Mouse (Mus musculus) midbrain, embryonic 10.5 days (tissue): ENCODE results near the gene Nup85. TPM values are rescaled to one million over a fixed set of nuclear protein-coding genes. Genes with fewer than 3 reads are reported as not detected.

Experiments used
- DNase-seq: peaks from one replicate; pipeline ENCODE4 v3.0.0-alpha.2; 2017; ENCODE audit warnings: low spot score
- H3K27ac ChIP-seq: fragments of 300-500 bp; sonication (generic); replicated peaks from 2 replicates; pipeline ENCODE4 v1.5.1; 2016; ENCODE audit warnings: mild to moderate bottlenecking
- H3K27me3 ChIP-seq: fragments of 300-500 bp; sonication (generic); 2 replicates; pipeline ENCODE4 v1.6.1; 2016; ENCODE audit warnings: low read depth, mild to moderate bottlenecking; ENCODE audit not compliant: poor library complexity, severe bottlenecking
- H3K36me3 ChIP-seq: fragments of 300-500 bp; sonication (generic); 2 replicates; pipeline ENCODE4 v1.6.1; 2016; ENCODE audit warnings: mild to moderate bottlenecking, moderate library complexity
- H3K4me1 ChIP-seq: fragments of 300-500 bp; sonication (generic); 2 replicates; pipeline ENCODE4 v1.6.1; 2016
- H3K4me3 ChIP-seq: fragments of 300-500 bp; sonication (generic); 2 replicates; pipeline ENCODE4 v1.5.1; 2016; ENCODE audit warnings: mild to moderate bottlenecking, moderate library complexity
- H3K9me3 ChIP-seq: fragments of 300-500 bp; sonication (generic); replicated peaks from 2 replicates; pipeline ENCODE4 v1.6.1; 2016; ENCODE audit warnings: mild to moderate bottlenecking
- WGBS: fragments of 180-500 bp; shearing (Covaris S2); methylation state at CpG from one replicate; pipeline ENCODE4 v1.1.7; 2016; 5-methylcytosine and 5-hydroxymethylcytosine counted together
- polyA plus RNA-seq: library from polyadenylated mRNA; unstranded; fragments of >200 nt; fragmentation: Nextera tagmentation; extraction: Ambion mirVana; gene quantifications from 2 replicates; pipeline ENCODE4 v1.2.1, GENCODE M21; 2016

Nup85 gene
- polyA plus RNA-seq, 1 experiment from 2014 or later: 265 TPM

DNA sequence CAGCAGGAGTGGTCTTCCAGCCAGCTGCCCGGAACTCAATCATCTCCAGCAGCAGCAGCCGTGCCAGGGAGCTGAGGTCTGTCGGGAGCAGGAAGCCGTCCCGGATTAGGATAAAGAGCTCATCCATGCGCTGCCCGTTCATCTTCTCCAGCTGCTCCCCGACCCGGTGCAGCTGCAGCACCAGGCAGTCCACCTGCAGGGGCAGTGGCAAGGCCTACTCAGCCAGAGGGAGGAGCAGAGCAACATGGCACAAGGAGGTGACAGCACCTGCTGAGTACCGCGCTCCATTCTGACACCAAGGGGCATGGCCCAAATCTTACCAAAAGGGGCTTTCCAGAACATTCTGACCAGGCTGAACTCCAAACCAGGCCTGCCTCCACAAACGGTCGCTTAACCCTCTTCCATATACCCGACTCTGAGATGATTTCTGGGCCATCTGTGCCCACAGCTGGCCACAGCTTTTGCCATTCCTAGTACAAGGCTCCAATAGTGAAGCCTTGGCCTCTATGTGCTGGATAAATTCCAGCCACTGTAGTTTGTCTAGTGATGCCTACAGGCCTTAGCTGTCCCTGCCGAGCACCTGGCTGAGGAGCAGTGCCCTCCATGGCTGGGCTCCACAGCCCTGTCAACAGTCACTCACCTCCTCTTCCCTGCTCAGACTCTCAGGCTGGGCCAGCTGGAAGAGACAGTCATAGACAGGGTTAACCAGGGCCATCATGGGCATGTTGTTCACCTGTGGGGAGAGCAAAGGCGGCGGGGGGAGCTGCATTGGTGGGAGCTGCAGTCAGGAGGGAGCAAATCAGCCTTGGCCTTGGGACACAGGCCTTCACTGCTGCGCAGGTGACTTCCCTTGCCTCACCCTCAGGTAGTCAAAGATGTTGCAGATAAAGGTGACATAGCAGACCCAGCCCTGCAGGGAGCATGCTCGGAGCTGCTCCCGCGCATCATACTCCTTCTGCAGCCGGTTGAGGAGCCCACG lies 44.5 kb downstream of the Nup85 start:
- peaks cover 41% of the 10 kb centered on the region for H3K4me1 ChIP-seq
- no peak overlapping the region for H3K4me3 ChIP-seq
- peaks cover 5% of the 10 kb centered on the region; the same call in 1 of the 2 replicates for H3K27me3 ChIP-seq
- no peak for DNase-seq
- no peaks in the 10 kb centered on the region for H3K9me3 ChIP-seq
- WGBS: 86% methylated on average over 23 of the region's 23 CpGs
- peaks cover 50% of the 10 kb centered on the region for H3K36me3 ChIP-seq
- H3K27ac ChIP-seq: no peak overlapping the region

DNA sequence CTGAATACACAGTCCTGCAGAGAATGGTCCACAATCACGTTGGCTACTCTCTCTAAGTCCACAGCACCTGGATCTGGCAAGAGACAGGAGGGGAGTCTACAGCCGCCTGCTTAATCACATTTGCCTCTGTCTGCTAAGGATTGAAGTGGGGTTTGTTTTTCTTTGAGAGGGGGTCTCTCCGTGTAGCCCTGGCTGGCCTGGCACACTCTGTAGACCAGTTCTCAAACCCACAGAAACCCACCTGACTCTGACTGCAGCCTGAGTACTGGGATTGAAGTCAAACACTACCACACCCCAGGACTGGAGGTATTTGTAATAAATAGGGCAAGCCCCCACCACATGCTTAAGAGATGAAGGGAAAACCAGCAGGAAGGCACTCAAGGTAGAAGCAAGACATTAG lies 45.3 kb downstream of the Nup85 start:
- DNase-seq: no peak
- H3K36me3 ChIP-seq: peaks cover 55% of the 10 kb centered on the region
- peaks cover 46% of the 10 kb centered on the region for H3K4me1 ChIP-seq
- H3K4me3 ChIP-seq: no peak overlapping the region
- no peak overlapping the region for H3K27ac ChIP-seq
- H3K27me3 ChIP-seq: peaks cover 14% of the 10 kb centered on the region
- WGBS: 71% methylated on average over 3 of the region's 3 CpGs
- H3K9me3 ChIP-seq: no peaks in the 10 kb centered on the region

DNA sequence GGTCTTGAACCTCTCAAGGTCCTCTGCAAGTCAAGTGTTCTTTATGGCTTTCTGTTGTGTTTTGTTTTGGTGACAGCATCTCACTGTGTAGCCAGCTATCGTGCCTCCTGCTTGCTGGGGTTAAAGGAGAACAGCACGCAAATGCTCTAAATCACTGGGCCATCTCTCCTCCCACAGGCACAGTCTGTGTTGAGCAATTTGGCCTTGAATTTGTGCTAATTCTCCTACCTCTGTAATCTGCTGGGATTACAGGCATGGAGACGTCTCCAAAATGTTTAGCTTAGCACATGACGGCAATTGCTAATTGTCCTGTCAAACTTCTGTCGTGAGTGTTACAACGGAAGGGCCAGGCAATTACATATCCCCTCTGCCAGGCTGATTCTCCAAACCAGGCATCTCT lies 46.9 kb downstream of the Nup85 start:
- 86% methylated on average over 6 of the region's 6 CpGs for WGBS
- Histone ChIP-seq H3K9me3 (no peaks in the 10 kb centered on the region), H3K4me3 (no peak overlapping the region), H3K4me1 (peaks cover 43% of the 10 kb centered on the region), H3K27ac (no peak overlapping the region), H3K27me3 (peaks cover 16% of the 10 kb centered on the region), H3K36me3 (peaks cover 57% of the 10 kb centered on the region)
- no peak for DNase-seq

DNA sequence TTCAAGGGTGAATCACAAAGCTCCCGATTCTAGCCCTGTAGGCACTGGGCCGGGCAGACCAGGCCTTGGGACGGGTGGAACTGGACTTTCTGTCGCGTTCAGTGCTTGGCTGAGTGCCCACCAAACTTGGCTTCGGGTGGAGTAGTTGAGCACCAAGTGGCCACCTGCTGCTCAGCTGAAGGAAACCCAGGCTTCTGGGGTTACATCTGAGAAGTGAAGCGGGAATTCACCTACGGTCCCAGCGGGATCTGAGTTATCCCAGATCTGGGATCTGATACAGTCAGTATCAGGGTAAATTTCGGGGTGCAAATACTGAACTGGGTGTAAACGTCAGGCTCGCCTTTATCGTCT lies 47.8 kb downstream of the Nup85 start:
- Histone ChIP-seq H3K4me1 (peaks cover 43% of the 10 kb centered on the region), H3K27me3 (peaks cover 16% of the 10 kb centered on the region), H3K9me3 (no peaks in the 10 kb centered on the region), H3K27ac (peak overlapping the region; percentile 88), H3K4me3 (peak overlapping the region; percentile 72), H3K36me3 (peaks cover 51% of the 10 kb centered on the region)
- WGBS: 3% methylated on average over 13 of the region's 13 CpGs
- DNase-seq: no peak

DNA sequence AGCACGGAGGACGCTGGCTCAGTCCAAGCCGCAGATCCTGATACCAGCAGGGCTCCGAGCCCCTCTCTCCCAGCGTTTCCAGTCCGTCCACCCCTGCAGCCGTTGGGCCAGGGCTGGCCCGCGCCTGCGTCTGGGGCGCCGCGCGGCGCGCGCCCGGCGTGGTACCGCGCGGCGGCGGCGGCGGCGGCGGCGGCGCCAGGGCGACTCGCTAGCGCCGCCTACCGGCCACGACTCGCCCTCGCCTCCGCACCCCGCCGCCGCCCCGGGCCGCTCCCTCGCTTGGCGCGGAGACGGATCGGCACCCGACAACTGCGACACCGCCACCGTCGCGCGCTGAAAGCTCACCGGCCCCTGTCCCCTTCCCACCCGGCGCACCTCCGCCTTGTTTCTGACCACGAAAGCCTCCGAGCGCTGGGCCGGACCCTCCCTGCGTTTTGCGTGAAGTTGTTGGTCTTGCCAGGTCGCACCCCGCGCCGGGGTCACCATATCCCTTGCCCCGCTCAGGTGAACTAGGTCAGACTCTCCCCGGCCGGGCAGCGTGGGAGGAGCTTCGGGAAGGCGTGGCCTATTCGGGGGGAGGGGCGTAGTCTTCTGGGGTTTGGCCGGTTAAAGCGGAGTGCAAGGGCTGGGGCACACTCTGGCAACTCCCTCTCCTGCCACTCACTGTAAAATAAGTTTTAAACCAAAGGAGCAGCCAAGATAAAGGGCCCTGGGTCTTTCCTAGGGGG lies 48.3 kb downstream of the Nup85 start, which contains the start of gene Mif4gd:
TSS of gene Mif4gd (minus strand) at position 560 of the 728 bp plus-strand sequence.
- Histone ChIP-seq H3K27ac (peak within 1 kb of the TSS; percentile 88), H3K36me3 (peaks cover 51% of the 10 kb centered on the region), H3K4me3 (peak within 1 kb of the TSS; percentile 72), H3K27me3 (peaks cover 16% of the 10 kb centered on the region), H3K4me1 (peaks cover 43% of the 10 kb centered on the region), H3K9me3 (no peaks in the 10 kb centered on the region)
- under 1% methylated on average over 72 of the region's 80 CpGs for WGBS
- DNase-seq: peak; percentile 86

DNA sequence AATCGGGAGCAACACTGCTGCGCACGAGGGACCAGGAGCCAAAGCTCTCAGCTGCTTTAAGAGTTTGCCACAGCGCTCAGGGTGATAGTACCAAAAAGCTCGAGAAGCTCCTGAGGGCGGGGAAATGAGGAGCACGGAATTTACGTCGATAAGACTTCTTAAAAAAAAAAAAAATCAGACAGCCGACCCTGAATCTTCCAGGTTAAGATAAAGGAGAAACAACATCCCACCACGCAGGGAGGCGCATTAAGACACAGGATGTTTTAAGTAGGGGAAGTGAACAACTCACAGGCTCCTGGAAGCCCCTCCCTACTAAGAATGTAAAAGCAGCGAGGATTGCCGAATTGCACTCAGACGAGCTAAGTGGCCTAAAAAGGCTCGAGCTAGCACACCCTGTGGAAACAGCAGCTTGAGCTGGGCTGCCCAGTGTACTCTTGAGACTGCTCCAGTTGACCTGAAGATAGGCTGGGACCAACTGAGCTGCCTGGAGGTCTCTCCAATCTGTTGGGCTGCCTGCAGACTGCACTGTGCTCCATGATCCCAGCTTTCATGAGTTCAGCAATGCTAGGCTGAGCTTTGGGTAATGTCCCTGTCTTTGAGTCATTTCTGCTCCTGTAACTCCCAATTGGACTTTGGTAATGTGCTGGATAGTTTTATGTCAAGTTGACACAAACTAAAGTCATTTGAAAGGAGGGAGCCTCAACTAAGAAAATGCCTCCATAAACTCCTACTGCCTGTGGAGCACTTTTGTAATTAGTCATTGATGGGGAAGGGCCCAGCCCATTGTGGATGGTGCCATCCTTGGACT lies 49.1 kb downstream of the Nup85 start:
- H3K27ac ChIP-seq: peak overlapping the region; percentile 88
- H3K27me3 ChIP-seq: peaks cover 16% of the 10 kb centered on the region
- DNase-seq: no peak
- WGBS: under 1% methylated on average over 16 of the region's 16 CpGs
- peaks cover 43% of the 10 kb centered on the region for H3K4me1 ChIP-seq
- no peaks in the 10 kb centered on the region for H3K9me3 ChIP-seq
- H3K4me3 ChIP-seq: peak overlapping the region; percentile 72
- H3K36me3 ChIP-seq: peaks cover 45% of the 10 kb centered on the region

DNA sequence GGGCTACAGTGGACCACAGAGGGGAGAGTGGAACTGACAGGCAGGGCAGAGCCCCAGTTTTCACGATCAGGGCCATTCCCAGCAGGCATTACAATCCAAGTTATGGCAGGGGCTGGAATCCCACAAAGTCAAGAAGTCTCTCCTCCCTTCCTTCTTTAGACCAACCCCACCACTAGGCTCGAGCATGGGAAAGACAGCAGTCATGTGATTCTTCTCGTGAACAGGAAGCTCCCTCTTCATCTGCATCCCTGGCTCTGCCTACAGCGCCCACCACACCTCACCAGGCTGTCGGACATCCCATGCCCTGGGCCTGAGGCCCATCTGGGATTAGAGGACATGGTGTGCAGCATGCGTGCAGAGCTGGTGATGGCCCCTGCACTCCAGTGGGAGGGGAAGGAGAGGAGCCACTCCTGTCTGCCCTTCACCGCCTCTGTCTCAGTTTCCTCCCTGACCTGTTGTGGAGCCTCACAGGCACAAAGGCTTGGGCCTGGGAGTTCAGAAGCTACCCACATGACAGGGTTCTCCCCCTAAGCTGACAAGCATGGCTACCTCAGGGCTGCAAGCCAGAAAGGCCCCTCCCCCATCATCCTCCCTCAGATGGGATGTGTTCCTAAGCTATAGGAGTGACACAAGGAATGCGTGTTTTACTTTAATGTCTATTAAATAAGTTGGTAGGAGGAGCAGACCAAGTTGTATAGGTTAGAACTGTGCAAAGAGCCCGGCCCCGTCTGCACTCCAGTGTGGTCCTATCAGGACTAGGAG lies 50.3 kb downstream of the Nup85 start:
- WGBS: 87% methylated on average over 10 of the region's 10 CpGs
- Histone ChIP-seq H3K27ac (no peak overlapping the region; the same call in 1 of the 2 replicates), H3K9me3 (no peaks in the 10 kb centered on the region), H3K4me3 (0 out of 2 replicates have a peak overlapping the region, but pooled peaks have one; percentile 4), H3K27me3 (peaks cover 16% of the 10 kb centered on the region), H3K4me1 (peaks cover 43% of the 10 kb centered on the region), H3K36me3 (peaks cover 41% of the 10 kb centered on the region)
- DNase-seq: no peak

DNA sequence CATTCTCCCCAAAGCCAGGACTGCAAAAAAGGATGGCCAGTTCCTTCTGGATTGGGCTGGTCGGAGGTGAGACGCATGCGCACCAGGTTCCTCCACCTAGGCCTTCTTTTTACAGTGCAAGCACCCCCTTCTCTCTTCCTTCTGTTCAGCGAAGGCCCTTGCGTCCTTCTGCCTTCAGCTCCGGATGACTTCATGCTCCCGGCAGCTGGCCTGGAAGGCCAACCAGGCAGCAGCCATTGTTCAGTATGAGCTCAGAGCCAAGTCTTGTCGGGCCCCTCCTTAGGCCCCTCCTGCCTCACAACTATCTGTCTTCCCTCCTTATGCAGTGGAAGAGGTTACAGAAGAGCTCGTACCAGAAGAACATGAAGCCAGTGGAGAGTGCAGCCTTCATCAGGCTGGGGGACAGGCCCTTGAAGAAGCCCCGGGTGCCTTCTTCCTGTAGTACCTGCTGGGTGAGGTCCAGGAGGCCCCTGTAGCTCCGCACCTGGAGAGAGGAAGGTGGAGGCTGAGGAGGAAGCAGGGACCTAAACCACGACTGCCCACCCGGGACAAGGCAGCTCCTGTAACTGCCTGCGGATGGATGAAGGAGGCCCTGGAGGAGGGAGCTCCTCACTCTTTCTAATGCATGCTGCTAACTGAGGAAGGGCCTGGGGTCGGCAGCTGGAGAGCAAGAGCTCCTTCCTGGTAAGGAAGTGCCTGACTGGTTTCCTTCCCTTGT lies 51.0 kb downstream of the Nup85 start:
- H3K27ac ChIP-seq: 0 out of 2 replicates have a peak overlapping the region, but pooled peaks have one; percentile 4
- 86% methylated on average over 15 of the region's 15 CpGs for WGBS

DNA sequence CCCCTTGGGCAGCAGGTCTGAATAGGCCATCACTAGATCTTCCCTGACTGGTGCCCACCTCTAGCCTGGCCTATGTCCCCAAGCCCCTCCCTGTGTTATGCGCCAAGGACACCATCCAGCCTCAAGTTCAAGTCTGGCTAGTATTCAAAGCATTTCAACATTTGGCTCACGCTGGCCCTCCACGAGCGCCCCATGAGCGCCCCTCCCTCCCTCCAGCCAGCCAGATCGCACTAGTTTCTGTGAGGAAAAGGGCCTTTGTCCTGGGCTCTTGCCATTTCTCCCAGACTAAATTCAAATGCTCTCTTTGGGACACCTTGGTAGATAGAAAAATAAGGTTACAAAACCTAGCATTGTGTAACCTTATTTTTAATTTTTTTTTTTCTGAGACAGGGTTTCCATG lies 51.6 kb downstream of the Nup85 start:
- Histone ChIP-seq H3K4me3 (no peak overlapping the region), H3K27me3 (peaks cover 16% of the 10 kb centered on the region), H3K36me3 (peaks cover 49% of the 10 kb centered on the region), H3K27ac (no peak overlapping the region), H3K9me3 (no peaks in the 10 kb centered on the region), H3K4me1 (peaks cover 43% of the 10 kb centered on the region)
- no peak for DNase-seq
- 89% methylated on average over 6 of the region's 6 CpGs for WGBS

More for the DNA sequence above, 51.0 kb downstream of the Nup85 start:
- H3K9me3 ChIP-seq: no peaks in the 10 kb centered on the region
- H3K27me3 ChIP-seq: peaks cover 16% of the 10 kb centered on the region
- H3K4me1 ChIP-seq: peaks cover 43% of the 10 kb centered on the region
- H3K36me3 ChIP-seq: peaks cover 43% of the 10 kb centered on the region
- H3K4me3 ChIP-seq: 0 out of 2 replicates have a peak overlapping the region, but pooled peaks have one; percentile 4
- DNase-seq: no peak

DNA sequence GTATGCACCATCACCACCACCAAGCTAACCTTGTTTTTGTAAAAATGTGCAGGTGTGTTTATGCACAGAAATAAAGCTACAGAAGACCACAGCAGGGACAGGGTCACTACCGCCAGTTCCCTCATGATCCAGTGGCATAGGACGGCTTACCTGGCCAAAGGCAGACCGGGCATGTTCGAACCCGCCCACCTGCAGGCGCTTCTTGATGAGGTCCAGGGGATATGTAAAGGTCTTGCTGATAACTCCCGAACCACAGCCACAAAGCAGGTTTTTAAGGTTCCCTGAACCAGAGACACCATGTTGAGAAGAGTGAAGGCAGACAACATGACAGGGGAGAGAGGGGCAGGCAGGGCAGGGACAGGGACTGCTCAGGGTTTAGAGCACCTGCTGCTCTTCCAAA lies 52.1 kb downstream of the Nup85 start:
- WGBS: 91% methylated on average over 7 of the region's 7 CpGs
- H3K9me3 ChIP-seq: no peaks in the 10 kb centered on the region
- peaks cover 54% of the 10 kb centered on the region for H3K36me3 ChIP-seq
- H3K4me1 ChIP-seq: peaks cover 39% of the 10 kb centered on the region
- peaks cover 16% of the 10 kb centered on the region for H3K27me3 ChIP-seq
- no peak overlapping the region for H3K4me3 ChIP-seq
- no peak overlapping the region for H3K27ac ChIP-seq
- no peak for DNase-seq

DNA sequence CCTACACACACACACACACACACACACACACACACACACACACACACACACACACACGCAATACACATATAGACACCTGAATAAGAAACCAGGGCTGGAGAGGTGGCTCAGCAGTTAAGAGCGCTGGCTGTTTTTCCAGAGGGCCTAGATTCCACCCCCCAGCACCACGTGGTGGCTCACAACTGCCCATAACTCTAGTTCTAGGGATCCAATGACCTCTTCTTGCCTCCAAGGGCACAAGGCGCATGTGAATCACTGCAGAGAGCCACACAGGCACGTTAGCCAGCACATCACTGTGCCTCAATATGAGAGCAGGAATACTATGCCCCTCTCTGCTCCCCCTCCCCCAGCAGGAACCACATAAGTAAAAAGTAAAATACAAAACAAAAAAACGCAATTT lies 52.7 kb downstream of the Nup85 start:
- H3K36me3 ChIP-seq: peaks cover 59% of the 10 kb centered on the region
- WGBS: 85% methylated on average over 6 of the region's 6 CpGs

More for the DNA sequence above, 52.7 kb downstream of the Nup85 start:
- H3K9me3 ChIP-seq: no peaks in the 10 kb centered on the region
- H3K4me1 ChIP-seq: peaks cover 34% of the 10 kb centered on the region
- H3K27me3 ChIP-seq: peaks cover 16% of the 10 kb centered on the region
- H3K4me3 ChIP-seq: no peak overlapping the region
- no peak for DNase-seq
- H3K27ac ChIP-seq: no peak overlapping the region
